Mouse (Mus musculus) liver, embryonic 11.5 days (tissue): ENCODE measurements at regions not wholly inside any gene's neighbourhood (a gene's known extent, or its start where the extent isn't known, plus 50 kb on each side); places are given as distances from the start of the nearest gene placed in this dataset.

Source experiments
- ATAC-seq: fragments of 200-750 bp; cut with Nextera tagmentation; replicated peaks from 2 replicates; pipeline ENCODE4 v1.8.0; 2017; ENCODE audit warnings: moderate number of reproducible peaks, mild to moderate bottlenecking, moderate TSS enrichment, moderate library complexity; ENCODE audit not compliant: low FRiP score
- DNase-seq: peaks from one replicate; pipeline ENCODE4 v3.0.0-alpha.2; 2017; ENCODE audit warnings: low spot score
- H3K27ac ChIP-seq: fragments of 300-500 bp; sonication (generic); 2 replicates; pipeline ENCODE4 v1.5.1; 2014; ENCODE audit warnings: mild to moderate bottlenecking, low read depth, low read length, control low read depth
- H3K27me3 ChIP-seq: fragments of 300-500 bp; sonication (generic); replicated peaks from 2 replicates; pipeline ENCODE4 v1.6.1; 2014; ENCODE audit warnings: low read length, mixed read lengths; ENCODE audit not compliant: control insufficient read depth, insufficient read depth
- H3K36me3 ChIP-seq: fragments of 300-500 bp; sonication (generic); 2 replicates; pipeline ENCODE4 v1.6.1; 2014; ENCODE audit warnings: mild to moderate bottlenecking, low read length, moderate library complexity, mixed read lengths; ENCODE audit not compliant: control insufficient read depth, insufficient read depth
- H3K4me1 ChIP-seq: fragments of 300-500 bp; sonication (generic); replicated peaks from 2 replicates; pipeline ENCODE4 v1.6.1; 2014; ENCODE audit warnings: low read length, mixed read lengths; ENCODE audit not compliant: control insufficient read depth, insufficient read depth
- H3K4me2 ChIP-seq: fragments of 300-500 bp; sonication (generic); 2 replicates; pipeline ENCODE4 v1.6.1; 2014; ENCODE audit warnings: mild to moderate bottlenecking, control low read depth, moderate library complexity
- H3K4me3 ChIP-seq: fragments of 300-500 bp; sonication (generic); 2 replicates; pipeline ENCODE4 v1.5.1; 2014; ENCODE audit warnings: low read depth, low read length, control low read depth
- H3K9ac ChIP-seq: fragments of 300-500 bp; sonication (generic); 2 replicates; pipeline ENCODE4 v1.6.1; 2014; ENCODE audit warnings: low read depth, low read length, control low read depth
- H3K9me3 ChIP-seq: fragments of 300-500 bp; sonication (generic); 2 replicates; pipeline ENCODE4 v1.6.1; 2016; ENCODE audit warnings: low read length, inconsistent platforms, mixed read lengths; ENCODE audit not compliant: control insufficient read depth
- WGBS: fragments of 180-500 bp; shearing (Covaris S2); extraction: QIAGEN DNeasy Blood & Tissue Kit; methylation state at CpG from one replicate; pipeline ENCODE4 v1.1.7; 2014; 5-methylcytosine and 5-hydroxymethylcytosine counted together

DNA sequence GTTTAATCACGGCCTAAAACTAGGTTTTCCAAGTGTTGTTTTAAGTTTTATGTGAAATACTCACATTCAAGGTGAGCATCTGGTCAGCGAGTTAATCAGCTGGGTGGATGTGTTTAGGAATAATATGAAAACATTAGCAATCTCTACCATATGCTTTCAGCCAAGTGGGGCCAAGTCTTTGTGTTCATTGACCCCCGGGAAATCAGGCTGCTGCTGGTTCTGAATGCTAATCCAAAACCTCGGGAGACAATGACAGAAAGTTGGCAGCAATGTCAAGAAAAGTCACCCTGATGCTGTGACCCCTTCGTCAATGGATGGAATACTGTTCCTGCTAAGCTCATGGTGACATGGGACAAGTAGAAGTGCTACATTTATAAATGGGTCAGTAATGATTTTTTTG is 216.2 kb downstream of the Lipi start:
- Histone ChIP-seq H3K4me1 (no peaks in the 10 kb centered on the region), H3K9me3 (no peaks in the 10 kb centered on the region), H3K4me2 (no peak overlapping the region), H3K27ac (no peak overlapping the region), H3K36me3 (no peaks in the 10 kb centered on the region), H3K27me3 (no peaks in the 10 kb centered on the region), H3K4me3 (no peak overlapping the region), H3K9ac (no peak overlapping the region)
- 82% methylated on average over 5 of the region's 5 CpGs for WGBS
- no peak for DNase-seq
- no peak for ATAC-seq

DNA sequence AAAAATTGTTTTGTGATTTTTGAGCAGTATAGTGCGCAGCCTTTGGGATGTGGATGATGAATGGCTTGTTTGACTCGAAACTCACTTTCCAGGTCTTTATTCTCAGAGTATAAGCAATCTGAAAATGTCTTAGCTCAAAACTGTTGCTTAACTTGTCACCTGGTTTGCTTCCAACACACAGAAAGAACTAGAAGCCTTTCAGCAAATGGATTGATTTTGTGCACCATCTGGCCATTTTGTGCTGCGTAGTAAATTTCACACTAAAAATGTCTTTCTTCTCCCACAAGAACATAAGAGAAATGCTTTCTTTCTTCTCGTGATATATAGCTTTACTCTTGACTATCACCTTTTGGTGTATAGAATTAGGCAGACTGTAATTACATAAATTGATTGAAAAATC is 219.1 kb downstream of the Lipi start:
- no peak for ATAC-seq

DNA sequence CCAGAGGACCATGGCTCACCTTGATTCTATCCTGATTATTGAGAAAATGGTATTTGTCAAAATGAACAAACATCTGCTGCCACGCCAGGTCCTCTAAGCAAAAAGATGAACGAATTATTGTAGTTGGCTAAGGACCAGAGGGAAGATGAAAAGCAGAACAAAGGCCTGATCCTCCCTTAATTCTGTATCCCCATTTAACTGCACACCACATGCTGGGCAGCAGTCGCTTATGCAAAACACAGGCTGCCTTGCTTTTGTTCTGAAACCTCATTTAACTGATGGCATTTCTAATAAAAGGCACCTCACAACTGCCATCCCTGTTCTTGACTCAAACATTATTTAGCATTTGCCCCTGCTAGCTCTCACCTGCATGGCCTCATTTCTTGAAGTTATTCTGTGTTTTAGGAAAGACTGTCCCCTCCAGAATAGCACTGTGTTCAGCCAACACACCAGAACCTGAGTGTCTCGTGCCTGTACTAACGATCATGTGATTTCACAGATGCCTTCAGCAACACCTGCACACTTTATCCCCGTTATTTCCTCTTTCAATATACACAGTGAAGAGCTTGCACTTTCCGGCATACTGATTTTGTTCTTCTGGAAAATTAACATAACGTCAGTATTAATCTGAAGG is 220.4 kb downstream of the Lipi start:
- ATAC-seq = no peak
- 69% methylated on average over 8 of the region's 8 CpGs for WGBS

More for the DNA sequence above, 219.1 kb downstream of the Lipi start:
- Histone ChIP-seq H3K9ac (no peak overlapping the region), H3K9me3 (no peaks in the 10 kb centered on the region), H3K36me3 (no peaks in the 10 kb centered on the region), H3K27ac (no peak overlapping the region), H3K4me1 (no peaks in the 10 kb centered on the region), H3K27me3 (no peaks in the 10 kb centered on the region), H3K4me2 (no peak overlapping the region), H3K4me3 (no peak overlapping the region)
- WGBS = 79% methylated on average over 4 of the region's 4 CpGs
- no peak for DNase-seq

DNA sequence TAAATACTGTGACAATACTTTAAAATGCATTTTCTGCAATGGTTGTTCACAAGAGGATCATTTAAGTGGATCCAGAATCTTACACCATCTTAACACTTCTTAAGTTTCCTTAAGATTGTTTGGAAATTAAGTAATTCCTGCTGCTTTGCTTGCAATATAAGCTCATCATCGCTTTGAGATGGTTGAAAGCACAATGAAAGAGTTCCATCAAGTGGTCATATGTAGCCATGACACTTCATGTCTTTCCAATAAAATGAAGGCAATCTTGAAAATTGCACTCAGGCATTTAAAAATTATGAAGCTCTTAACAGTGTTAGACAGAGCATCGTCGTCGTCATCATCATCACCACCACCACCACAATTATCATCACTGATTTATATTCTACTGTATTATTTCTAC is 223.8 kb downstream of the Lipi start:
- no peak overlapping the region for H3K27ac ChIP-seq
- no peak overlapping the region for H3K4me2 ChIP-seq
- 69% methylated on average over 4 of the region's 4 CpGs for WGBS
- DNase-seq = no peak
- H3K4me1 ChIP-seq = no peaks in the 10 kb centered on the region
- no peaks in the 10 kb centered on the region for H3K27me3 ChIP-seq
- H3K36me3 ChIP-seq = no peaks in the 10 kb centered on the region
- no peak overlapping the region for H3K9ac ChIP-seq
- no peak overlapping the region for H3K4me3 ChIP-seq
- H3K9me3 ChIP-seq = no peaks in the 10 kb centered on the region; the same call in 1 of the 2 replicates
- no peak; the same call in 1 of the 2 replicates for ATAC-seq

More for the DNA sequence above, 220.4 kb downstream of the Lipi start:
- Histone ChIP-seq H3K27me3 (no peaks in the 10 kb centered on the region), H3K4me1 (no peaks in the 10 kb centered on the region), H3K27ac (no peak overlapping the region), H3K4me3 (no peak overlapping the region), H3K4me2 (no peak overlapping the region), H3K36me3 (no peaks in the 10 kb centered on the region), H3K9me3 (no peaks in the 10 kb centered on the region), H3K9ac (no peak overlapping the region)
- no peak for DNase-seq

DNA sequence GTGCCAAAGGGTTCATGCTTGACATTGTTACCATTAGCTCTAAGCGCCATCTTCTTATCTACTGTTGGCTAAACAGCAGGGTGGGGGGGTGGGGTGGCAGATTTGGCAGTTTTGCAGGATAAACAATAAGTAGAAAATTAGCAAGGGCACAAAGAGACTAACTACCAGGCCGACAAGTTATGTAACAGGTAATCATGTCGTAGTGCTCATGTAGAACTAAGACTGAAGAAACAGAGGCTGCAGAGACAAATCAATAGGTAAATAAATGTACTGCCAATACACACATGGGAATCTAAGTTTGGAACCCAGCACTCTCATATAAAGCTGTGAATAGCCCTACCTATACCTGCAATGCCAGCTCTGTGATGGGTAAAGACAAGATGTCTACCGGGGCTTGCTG is 225.1 kb downstream of the Lipi start:
- no peak overlapping the region for H3K4me3 ChIP-seq
- no peaks in the 10 kb centered on the region for H3K36me3 ChIP-seq
- no peaks in the 10 kb centered on the region for H3K4me1 ChIP-seq
- H3K27me3 ChIP-seq = no peaks in the 10 kb centered on the region
- DNase-seq (no peak), ATAC-seq (0 out of 2 replicates have a peak, but pooled peaks have one; percentile 26)
- H3K27ac ChIP-seq = no peak overlapping the region
- no peak overlapping the region for H3K9ac ChIP-seq
- WGBS = 76% methylated on average over 4 of the region's 4 CpGs
- H3K9me3 ChIP-seq = no peaks in the 10 kb centered on the region; the same call in 1 of the 2 replicates
- H3K4me2 ChIP-seq = no peak overlapping the region

DNA sequence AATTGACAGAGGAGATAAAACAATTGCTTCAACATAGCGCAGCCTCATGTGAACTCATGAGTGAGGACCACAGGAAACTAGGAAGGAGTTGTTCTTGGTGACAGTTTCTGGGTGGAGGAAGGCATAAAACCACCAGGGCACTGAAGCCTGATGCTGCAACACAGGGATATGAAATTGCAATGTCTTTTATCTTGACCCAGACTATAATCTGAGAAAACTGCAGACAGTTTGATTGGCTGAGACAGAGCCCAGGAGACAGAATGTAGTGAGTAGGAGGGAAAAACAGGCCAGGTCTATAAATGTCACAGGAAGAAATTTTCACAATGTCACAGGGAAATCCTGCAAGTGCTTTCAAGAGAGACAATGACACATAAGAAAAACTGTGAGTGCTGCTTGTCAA is 232.5 kb downstream of the Lipi start:
- peak; percentile 60 for ATAC-seq
- H3K4me1 ChIP-seq = no peaks in the 10 kb centered on the region
- no peak overlapping the region for H3K4me3 ChIP-seq
- H3K36me3 ChIP-seq = no peaks in the 10 kb centered on the region
- H3K27ac ChIP-seq = no peak overlapping the region
- DNase-seq = no peak
- H3K9ac ChIP-seq = no peak overlapping the region
- WGBS = 77% methylated on average over 1 of the region's 1 CpGs
- H3K9me3 ChIP-seq = no peaks in the 10 kb centered on the region; the same call in 1 of the 2 replicates
- no peak overlapping the region for H3K4me2 ChIP-seq
- H3K27me3 ChIP-seq = no peaks in the 10 kb centered on the region

DNA sequence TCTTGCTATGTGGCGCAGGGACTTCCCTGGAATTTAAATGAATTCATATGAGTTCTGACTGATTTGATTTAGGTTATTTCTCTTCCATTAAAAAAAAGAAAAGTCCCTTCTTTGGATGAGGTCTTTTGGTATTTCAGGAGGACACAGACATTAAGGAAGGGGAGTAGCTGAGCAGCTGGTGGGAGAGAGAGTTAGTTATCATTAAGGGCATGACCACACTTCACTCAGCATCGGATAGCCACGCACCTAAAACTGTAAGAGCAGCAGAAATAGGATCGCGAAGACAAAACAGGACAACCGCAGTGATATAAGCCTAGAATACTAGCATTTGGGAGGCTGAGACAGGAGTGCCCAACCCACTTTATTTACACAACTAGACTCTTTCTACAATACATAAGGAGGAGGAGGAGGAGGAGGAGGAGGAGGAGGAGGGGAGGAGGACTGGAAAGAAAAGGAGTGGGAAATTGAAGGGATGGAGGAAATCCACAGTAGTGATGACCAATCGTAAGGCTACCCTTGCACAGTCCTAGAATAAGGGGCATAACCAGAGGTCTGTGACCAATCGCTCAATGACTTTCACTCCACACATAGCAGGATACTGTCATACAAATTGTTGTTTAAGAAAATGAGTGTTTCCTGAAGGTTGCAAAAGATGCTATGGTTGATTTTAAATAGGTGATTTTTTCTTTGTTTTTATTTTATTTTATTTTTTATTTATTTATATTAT is 241.5 kb downstream of the Lipi start:
- Histone ChIP-seq H3K27ac (peak overlapping the region; percentile 38; the same call in 1 of the 2 replicates), H3K4me3 (no peak overlapping the region), H3K36me3 (no peaks in the 10 kb centered on the region), H3K9me3 (no peaks in the 10 kb centered on the region), H3K27me3 (no peaks in the 10 kb centered on the region), H3K9ac (no peak overlapping the region), H3K4me2 (0 out of 2 replicates have a peak overlapping the region, but pooled peaks have one; percentile 6), H3K4me1 (no peaks in the 10 kb centered on the region; the same call in 1 of the 2 replicates)
- no peak for DNase-seq
- WGBS = 58% methylated on average over 8 of the region's 8 CpGs
- ATAC-seq = peak; percentile 47

DNA sequence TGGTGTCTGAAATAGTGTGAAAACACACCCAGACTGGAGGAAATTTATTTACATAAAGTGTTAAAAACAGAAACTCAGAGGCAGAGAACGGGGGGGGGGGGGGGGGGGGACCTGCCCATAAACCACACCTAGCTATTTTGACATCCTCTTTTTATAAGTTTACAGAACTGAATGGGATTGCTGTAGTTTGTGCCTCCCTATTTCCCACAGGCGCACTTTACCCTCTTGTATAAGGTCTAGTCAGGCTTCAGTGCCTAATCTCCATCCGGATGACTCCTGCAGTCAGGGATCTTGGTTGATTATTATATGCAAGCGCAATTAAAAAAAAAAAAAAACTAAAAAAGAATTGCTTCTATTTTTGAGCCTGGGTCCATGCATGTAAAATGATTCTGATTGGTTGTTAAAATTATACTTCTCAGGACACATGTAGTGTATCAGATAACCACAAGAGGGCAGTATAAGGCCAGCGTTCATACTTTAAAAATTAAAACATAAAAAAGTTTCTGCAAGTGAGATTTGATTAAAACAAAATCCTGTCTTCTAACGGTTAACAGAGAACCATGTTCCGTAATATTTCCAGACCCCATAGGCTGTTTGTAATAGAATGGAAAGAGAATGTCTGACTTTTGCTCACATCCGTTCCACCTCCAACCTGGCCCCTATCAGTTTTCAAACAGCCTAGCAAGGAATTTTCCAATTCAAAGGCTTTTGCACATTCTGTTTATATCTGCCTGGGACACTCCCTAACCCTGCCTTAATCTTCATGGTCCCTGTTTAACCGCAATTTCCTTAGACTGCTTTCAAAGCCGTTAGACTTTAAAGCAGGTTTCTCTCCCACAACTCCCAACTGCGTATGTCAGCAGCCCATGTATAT is 242.6 kb downstream of the Lipi start:
- Histone ChIP-seq H3K27ac (peak overlapping the region; percentile 38; the same call in 1 of the 2 replicates), H3K4me3 (no peak overlapping the region), H3K9me3 (no peaks in the 10 kb centered on the region), H3K36me3 (no peaks in the 10 kb centered on the region), H3K27me3 (no peaks in the 10 kb centered on the region), H3K4me1 (no peaks in the 10 kb centered on the region; the same call in 1 of the 2 replicates), H3K9ac (no peak overlapping the region), H3K4me2 (peak overlapping the region; percentile 40)
- no peak for DNase-seq
- peak; percentile 92 for ATAC-seq
- WGBS = 31% methylated on average over 11 of the region's 11 CpGs
